Mouse (Mus musculus): Measurements from ENCODE around the gene Mgat4a.

Gene Mgat4a

DNA sequence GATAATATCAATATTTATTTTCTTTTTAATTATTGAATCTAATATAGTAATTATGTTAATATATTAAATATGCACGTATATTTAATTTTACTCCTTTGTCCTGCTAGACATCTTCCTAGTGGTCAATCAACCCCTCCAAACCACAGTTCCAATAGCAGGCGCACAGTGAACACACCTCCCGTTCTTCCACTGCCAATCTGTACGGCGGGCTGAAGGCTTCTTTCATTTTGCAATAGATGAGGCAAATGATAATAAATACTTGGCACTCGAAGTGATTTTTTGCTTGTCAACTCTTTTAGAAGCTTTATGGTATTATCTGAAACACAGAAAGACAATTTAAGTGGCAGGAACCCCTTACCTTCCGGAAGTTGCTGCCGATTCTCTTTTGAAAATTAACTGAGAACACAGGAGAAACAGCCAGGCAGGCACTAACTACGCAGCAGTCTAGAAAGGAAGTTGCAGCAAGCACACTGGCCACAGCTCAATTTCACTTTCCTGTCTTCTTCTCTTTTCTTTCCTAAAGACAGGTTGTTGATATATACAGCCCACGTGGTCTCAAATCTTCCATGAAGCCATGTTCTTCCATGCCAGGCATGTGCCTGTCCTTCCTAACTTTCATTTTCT lies 45.0 kb downstream of the Mgat4a start:
- no peak for DNase-seq (ENCODE audit: low read depth, low spot score)

DNA sequence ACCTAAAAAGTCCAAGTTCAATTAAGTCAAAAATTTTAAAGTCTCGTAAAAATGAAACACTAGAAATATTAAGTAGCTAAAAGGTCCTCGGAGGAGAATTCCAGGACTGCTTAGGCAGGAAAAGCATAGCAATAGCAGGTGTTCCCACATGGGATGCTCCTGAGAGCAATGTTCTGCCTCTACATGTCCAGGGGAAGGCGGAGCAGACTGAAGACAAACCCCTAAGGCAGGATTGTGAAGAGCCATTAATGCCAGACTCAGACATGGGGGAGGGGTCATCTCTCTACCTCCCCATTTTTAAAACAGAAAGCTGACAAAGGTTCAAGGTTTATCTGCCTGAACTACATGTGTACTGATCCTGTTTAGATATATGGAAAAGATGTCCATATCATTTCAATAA lies 45.7 kb downstream of the Mgat4a start:
- DNase-seq (ENCODE audit: low read depth, low spot score): no peak

GRCm38 (mm10) chr1:37491672-37492071 lies 49.1 kb downstream of the Mgat4a start:
- DNase-seq (ENCODE audit: low read depth, low spot score): no peak

GRCm38 (mm10) chr1:37490691-37491212 lies 50.1 kb downstream of the Mgat4a start:
- no peak for DNase-seq (ENCODE audit: low read depth, low spot score)

DNA sequence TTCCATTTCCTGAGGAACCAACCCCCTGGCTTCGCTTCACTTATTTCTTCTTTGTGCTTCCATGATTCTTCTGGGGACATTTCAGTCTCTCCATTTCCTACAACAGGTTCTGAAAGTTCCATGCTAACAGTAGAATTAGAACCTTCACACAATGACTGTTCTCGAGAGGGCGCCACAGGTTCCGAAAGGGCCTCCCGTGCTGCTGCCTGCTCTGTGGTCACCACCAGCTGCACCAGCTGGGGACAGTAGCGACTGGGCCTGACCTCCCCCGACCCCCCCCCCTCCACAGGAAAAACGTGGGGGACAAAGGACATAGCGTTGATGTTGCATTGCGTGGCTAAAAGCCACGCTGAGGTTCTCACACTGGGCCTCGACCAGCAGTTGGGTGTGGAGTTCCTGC lies 52.3 kb downstream of the Mgat4a start:
- DNase-seq (ENCODE audit: low read depth, low spot score): no peak

GRCm38 (mm10) chr1:37486994-37487393 lies 53.8 kb downstream of the Mgat4a start:
- DNase-seq (ENCODE audit: low read depth, low spot score): no peak

DNA sequence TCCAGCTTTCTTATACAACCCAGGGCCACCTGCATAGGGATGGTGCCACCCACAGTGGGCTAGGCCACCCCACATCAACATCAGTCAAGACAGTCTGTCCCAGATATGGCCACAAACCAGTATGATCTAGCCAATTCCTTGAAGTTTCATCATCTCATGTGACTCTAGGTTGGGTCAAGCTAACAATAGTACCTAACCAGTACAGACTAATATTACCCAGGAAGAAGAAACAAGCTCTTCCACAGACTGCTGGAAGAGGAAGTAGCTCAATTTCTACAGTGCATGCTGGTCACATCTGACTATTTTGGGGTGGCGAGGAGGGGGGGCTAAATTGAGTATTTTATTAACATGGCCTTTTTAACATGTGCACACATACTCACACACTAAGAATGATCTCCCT lies 54.4 kb downstream of the Mgat4a start:
- no peak for DNase-seq (ENCODE audit: low read depth, low spot score)

- DNase-seq (ENCODE audit: low read depth, low spot score): no peak
Measured at GRCm38 (mm10) chr1:37484612-37485011, 56.2 kb downstream of the Mgat4a start.

DNA sequence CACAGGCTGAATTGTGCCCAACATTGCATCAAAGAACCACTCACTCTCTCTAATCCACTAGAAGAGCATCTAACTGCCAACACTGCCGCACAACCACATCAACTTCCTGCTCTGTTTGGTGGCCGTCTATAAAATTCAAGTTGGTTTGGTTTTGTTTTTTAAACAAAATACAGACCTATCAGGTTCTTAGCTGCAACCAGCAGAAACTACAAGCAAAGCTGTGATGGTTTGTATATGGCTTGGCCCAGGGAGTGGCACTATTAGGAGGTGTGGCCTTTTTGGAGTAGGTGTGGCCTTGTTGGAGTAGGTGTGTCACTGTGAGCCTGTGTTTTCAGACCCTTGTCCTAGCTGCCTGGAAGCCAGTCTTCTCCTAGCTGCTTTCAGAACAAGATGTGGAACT lies 59.5 kb downstream of the Mgat4a start:
- DNase-seq (ENCODE audit: low read depth, low spot score): no peak

DNA sequence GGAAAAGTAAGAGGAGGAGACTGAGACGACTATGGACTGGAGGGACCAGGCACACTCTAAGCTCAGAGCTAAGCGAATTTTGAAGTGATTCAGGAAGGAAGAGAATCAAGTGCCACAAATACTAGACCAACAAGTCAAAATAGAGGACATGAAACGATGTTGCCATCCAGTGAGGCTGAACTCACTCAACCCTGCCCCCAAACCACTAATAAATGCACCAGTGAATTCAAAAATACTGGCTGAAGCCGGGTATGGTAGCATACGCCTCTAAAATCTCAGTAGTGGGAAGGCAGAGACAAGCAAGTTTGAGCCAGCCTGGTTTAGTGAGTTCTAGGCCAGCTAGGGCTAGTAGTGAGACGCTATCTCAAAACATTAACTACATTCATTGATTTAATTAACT lies 60.1 kb downstream of the Mgat4a start:
- DNase-seq (ENCODE audit: low read depth, low spot score): no peak

GRCm38 (mm10) chr1:37479759-37480158 lies 61.1 kb downstream of the Mgat4a start:
- no peak for DNase-seq (ENCODE audit: low read depth, low spot score)

- DNase-seq (ENCODE audit: low read depth, low spot score): no peak
Measured at GRCm38 (mm10) chr1:37479074-37479473, 61.7 kb downstream of the Mgat4a start.

GRCm38 (mm10) chr1:37478416-37478815 lies 62.4 kb downstream of the Mgat4a start:
- DNase-seq (ENCODE audit: low read depth, low spot score): no peak

GRCm38 (mm10) chr1:37477928-37478327 lies 62.9 kb downstream of the Mgat4a start:
- DNase-seq (ENCODE audit: low read depth, low spot score): no peak

- DNase-seq (ENCODE audit: low read depth, low spot score): no peak
Measured at GRCm38 (mm10) chr1:37477250-37477649, 63.6 kb downstream of the Mgat4a start.

- no peak for DNase-seq (ENCODE audit: low read depth, low spot score)
Measured at GRCm38 (mm10) chr1:37475312-37475711, 65.5 kb downstream of the Mgat4a start.

GRCm38 (mm10) chr1:37474634-37475190 lies 66.1 kb downstream of the Mgat4a start:
- no peak for DNase-seq (ENCODE audit: low read depth, low spot score)

DNA sequence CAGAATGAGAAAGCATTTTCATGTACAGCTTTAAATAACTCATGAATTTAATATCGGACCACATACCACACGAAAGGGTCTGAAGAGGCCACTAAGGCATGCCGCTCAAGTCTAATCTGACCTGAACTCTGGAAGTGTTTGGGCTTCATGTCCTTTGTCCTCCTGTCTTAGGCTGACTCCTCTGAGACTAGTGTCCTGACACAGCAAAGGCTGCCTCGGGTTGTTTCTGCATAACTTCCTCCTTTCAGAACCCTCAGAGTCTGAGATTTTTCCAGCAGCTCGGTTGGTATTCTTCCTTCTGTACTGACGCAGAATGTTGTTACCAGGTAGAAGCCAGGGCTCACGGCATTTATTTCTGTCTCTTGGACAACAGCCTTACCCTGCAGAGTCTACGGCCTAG lies 66.8 kb downstream of the Mgat4a start:
- no peak for DNase-seq (ENCODE audit: low read depth, low spot score)

- no peak for DNase-seq (ENCODE audit: low read depth, low spot score)
Measured at GRCm38 (mm10) chr1:37473251-37473650, 67.6 kb downstream of the Mgat4a start.

DNA sequence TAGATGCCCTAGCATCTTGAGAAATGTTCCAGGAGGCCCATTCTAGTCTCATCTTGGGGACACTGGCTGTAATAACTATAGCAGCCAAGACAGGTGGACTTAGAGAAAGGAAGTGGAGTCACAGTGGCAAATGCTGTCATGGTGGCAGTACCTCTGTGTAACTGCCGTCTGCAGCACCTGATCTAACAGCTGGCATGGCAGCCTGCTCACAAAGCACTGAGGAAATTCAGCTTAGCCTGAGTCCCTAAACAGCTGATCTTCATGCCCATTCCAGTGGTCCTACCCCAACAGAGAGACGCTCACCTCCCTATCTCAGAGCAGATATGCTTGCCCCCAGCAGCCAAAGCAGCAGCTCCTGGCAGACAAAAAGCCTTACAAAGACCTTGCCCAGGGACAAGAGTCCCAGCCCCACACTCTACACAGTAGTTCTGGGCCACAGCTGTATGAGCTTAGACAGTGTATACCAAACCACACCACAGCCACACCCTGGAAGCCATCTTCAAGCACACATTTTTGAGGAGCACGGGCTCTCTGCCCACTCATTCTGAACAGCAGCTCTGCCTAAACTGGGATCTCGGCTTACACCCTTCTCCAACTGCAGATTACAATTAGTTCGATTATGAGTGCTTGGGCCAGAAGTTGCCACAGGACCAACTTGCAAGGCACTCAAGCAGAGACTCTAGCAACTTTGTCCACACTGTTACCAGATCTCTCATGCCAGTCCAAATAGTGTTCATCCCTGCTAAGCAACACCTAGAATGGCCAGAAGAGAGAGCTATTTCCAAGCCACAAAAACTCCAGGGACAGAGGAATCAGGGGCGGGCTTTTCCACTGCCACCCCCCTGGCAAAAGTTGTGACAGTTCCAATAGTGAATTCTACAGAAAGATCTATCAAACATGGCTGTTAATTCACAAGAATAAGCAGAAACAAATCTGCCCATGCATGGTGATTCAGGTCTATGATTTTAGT lies 69.4 kb downstream of the Mgat4a start:
- no peak for DNase-seq (ENCODE audit: low read depth, low spot score)

DNA sequence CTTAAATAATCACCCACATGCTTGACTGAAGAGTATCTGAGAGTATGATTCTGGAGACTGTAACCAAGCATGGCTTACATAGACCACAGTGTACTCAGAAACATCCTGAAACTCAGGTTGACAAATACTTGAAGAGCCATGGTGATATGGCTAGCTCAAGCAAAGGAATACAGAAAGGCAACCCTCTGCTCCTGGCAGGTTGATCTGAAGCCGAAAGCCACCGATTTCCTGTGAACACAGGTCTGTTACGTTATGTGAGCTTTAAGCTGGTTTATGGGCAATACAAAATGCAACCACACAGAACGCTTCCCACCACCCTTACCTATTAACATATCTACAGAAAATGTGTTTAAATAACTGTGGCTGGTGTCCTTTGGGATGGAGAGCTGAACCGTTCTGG lies 71.8 kb downstream of the Mgat4a start:
- DNase-seq (ENCODE audit: low read depth, low spot score): no peak

GRCm38 (mm10) chr1:37467806-37468205 lies 73.0 kb downstream of the Mgat4a start:
- no peak for DNase-seq (ENCODE audit: low read depth, low spot score)
